Mouse (Mus musculus) myocyte (in vitro differentiated cells): Measurements from ENCODE around the gene Fut11. TPM values are rescaled to one million over a fixed set of nuclear protein-coding genes. Genes with fewer than 3 reads are reported as not detected.

Source experiments
- H3K27me3 ChIP-seq: one replicate; pipeline ENCODE4 v1.6.1; 2011; ENCODE audit not compliant: control insufficient read depth, insufficient read depth, insufficient read length
- H3K36me3 ChIP-seq: one replicate; pipeline ENCODE4 v1.6.1; 2011; ENCODE audit not compliant: control insufficient read depth, insufficient read depth
- H3K4me2 ChIP-seq: one replicate; pipeline ENCODE4 v1.6.1; 2011; ENCODE audit warnings: low read depth, control low read depth
- H3K4me3 ChIP-seq: one replicate; pipeline ENCODE4 v1.5.1; 2011; ENCODE audit warnings: mild to moderate bottlenecking, control low read depth, moderate library complexity
- H3K79me2 ChIP-seq: one replicate; pipeline ENCODE4 v1.6.1; 2011; ENCODE audit not compliant: control insufficient read depth, insufficient read depth
- H3ac ChIP-seq: one replicate; pipeline ENCODE4 v1.6.1; 2011; ENCODE audit not compliant: control insufficient read depth, insufficient read length
- CEBPB ChIP-seq: IDR thresholded peaks from 2 replicates; pipeline ENCODE4 v1.6.1; 2011; ENCODE audit warnings: mild to moderate bottlenecking, moderate library complexity; ENCODE audit not compliant: poor library complexity, insufficient read depth, severe bottlenecking
- E2F4 ChIP-seq: IDR thresholded peaks from one replicate; pipeline ENCODE4 v1.6.1; 2011; ENCODE audit warnings: mild to moderate bottlenecking, control low read depth, moderate library complexity; ENCODE audit not compliant: insufficient read depth
- MAX ChIP-seq: IDR thresholded peaks from one replicate; pipeline ENCODE4 v1.6.1; 2011; ENCODE audit warnings: low read depth, mild to moderate bottlenecking, control low read depth
- MYOD1 ChIP-seq, 3 experiments: IDR thresholded peaks; one replicate each; pipeline ENCODE4 v1.6.1; 2011; ENCODE audit warnings: control low read depth in 2 of 3, low read depth in 2 of 3, mild to moderate bottlenecking in 2 of 3, moderate library complexity in 1 of 3; ENCODE audit not compliant: insufficient read length in 2 of 3, control insufficient read depth in 1 of 3
- MYOG ChIP-seq, 3 experiments: IDR thresholded peaks; one replicate each; pipeline ENCODE4 v1.6.1; 2011; ENCODE audit warnings: control low read depth in 2 of 3, low read depth in 2 of 3, mild to moderate bottlenecking in 2 of 3; ENCODE audit not compliant: insufficient read length in 2 of 3, control insufficient read depth in 1 of 3, insufficient read depth in 1 of 3
- POLR2A ChIP-seq: IDR thresholded peaks from one replicate; pipeline ENCODE4 v1.6.1; 2011; ENCODE audit warnings: low read depth, mild to moderate bottlenecking, control low read depth, moderate library complexity; ENCODE audit not compliant: insufficient read length
- POLR2AphosphoS2 ChIP-seq: IDR thresholded peaks from one replicate; pipeline ENCODE4 v1.6.1; 2011; ENCODE audit warnings: low read depth, control low read depth; ENCODE audit not compliant: insufficient read length
- REST ChIP-seq: IDR thresholded peaks from one replicate; pipeline ENCODE4 v1.6.1; 2011; ENCODE audit warnings: mild to moderate bottlenecking, control low read depth, moderate library complexity; ENCODE audit not compliant: insufficient read depth, insufficient read length
- SRF ChIP-seq: IDR thresholded peaks from one replicate; pipeline ENCODE4 v1.6.1; 2011; ENCODE audit warnings: low read depth; ENCODE audit not compliant: control insufficient read depth, insufficient read length
- TCF12 ChIP-seq: IDR thresholded peaks from one replicate; pipeline ENCODE4 v1.6.1; 2011; ENCODE audit warnings: mild to moderate bottlenecking, control low read depth; ENCODE audit not compliant: poor library complexity, insufficient read depth, severe bottlenecking
- TCF3 ChIP-seq: IDR thresholded peaks from one replicate; pipeline ENCODE4 v1.6.1; 2011; ENCODE audit warnings: low read depth, control low read depth; ENCODE audit not compliant: insufficient read length
- USF1 ChIP-seq: IDR thresholded peaks from one replicate; pipeline ENCODE4 v1.6.1; 2011; ENCODE audit warnings: low read depth, mild to moderate bottlenecking, control low read depth, moderate library complexity
- polyA plus RNA-seq: library from polyadenylated mRNA; unstranded; fragments of >200 nt; fragmentation: generic; extraction: Trizol; gene quantifications from one replicate; pipeline ENCODE4 v1.2.1, GENCODE M21; 2012; ENCODE audit warnings: missing spikeins

The Fut11 gene
- polyA plus RNA-seq, 1 experiment: 7.2 TPM

DNA sequence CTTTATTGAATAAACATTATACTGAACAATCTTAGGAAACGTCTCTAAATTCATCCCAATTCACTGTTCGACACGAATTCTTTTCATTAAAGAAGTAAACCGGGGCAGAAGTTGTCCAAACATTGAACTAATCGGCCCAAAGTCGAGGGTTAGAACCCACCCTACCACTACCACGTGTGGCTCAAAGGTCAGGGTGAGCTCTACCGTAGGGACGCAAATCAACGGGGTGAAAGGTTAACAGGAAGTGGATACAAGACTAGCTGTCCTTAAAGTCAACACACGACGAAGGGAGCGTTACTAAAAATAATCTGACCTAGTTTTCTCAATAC is 21.1 kb upstream of the Fut11 start:
- Histone ChIP-seq H3K4me2 (peak overlapping the region; percentile 99), H3K79me2 (peaks cover 38% of the 10 kb centered on the region), H3K4me3 (peak overlapping the region; percentile 73), H3K27me3 (no peaks in the 10 kb centered on the region), H3K36me3 (peaks cover 27% of the 10 kb centered on the region), H3ac (peak overlapping the region; percentile 43)
- TF ChIP-seq REST (no peak), USF1 (peak; percentile 61), MAX (peak; percentile 32), TCF12 (no peak)

DNA sequence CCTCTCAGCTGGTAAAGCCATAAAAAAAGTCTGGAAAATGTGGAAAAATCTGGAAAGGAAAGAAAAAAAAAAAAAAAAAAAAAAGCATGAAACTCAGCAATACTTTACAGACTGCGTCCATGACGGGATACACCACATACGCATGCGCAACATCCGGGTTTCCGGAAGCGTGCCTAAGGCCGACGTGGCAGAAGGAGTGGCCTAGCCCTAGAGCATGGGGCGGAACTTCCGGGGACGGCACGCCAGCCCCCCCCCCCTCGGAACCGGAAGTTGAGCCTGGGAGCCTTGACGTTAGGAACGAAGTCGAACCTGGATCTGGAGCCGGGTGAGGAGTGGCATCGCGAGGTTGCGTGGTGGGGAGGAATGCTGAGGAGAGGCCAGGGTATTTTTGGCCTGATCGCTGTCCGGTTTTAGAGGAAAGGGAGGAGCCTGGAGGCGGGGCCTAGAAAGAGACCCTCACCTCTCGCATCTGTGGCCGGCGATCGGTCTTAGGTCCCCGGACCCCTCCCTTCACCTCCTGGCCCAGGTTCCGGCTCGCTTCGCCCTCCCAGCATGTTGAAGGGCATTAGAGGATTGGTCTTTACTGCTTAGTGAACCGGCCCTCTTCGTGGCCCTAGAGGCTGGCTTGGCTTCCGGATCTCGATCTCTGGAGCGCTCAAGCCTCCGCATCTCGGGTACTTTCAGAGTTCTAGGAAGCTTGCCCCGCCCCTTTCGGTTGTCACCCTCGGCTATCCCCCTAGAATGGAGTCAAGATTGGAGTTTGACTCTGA is 20.5 kb upstream of the Fut11 start, which contains the start of gene Sec24c:
TSS of gene Sec24c (plus strand) at position 245 of the 770 bp plus-strand sequence.
- peaks cover 31% of the 10 kb centered on the region for H3K36me3 ChIP-seq
- H3K79me2 ChIP-seq: peaks cover 38% of the 10 kb centered on the region
- peak within 1 kb of the TSS; percentile 73 for H3K4me3 ChIP-seq
- TF ChIP-seq POLR2AphosphoS2 (peak; percentile 89), POLR2A (peak; percentile 85), SRF (peak; percentile 46), MYOG (IDR thresholded peaks at IDR 0.05; ENCODE audit: control insufficient read depth in 1 of 3, insufficient read depth in 1 of 3, insufficient read length in 2 of 3, low read depth in 2 of 3) (no peak)
- H3K27me3 ChIP-seq: no peaks in the 10 kb centered on the region
- peak within 1 kb of the TSS; percentile 99 for H3K4me2 ChIP-seq
- peak within 1 kb of the TSS; percentile 43 for H3ac ChIP-seq

DNA sequence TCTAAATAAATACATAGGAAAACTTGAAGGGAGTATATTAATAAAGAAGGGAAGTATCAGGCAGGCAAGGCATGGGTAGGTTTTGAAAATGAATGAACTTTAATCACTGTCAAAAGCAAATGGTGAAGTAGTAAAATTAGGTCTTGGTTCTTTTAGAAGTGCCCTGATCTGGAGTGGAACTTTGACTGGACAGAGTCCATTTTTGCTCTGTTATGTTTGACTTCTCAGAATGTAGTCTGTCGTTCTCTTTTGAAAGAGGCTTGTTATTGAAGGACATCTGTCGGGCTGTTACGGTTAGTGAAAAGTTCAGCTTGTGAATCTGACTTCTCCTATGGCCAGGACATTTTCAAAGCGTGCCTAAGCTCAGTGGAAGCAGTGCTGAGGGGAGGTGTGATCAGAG is 16.9 kb upstream of the Fut11 start:
- H3K79me2 ChIP-seq: peaks cover 55% of the 10 kb centered on the region
- no peak overlapping the region for H3ac ChIP-seq
- peaks cover 62% of the 10 kb centered on the region for H3K36me3 ChIP-seq
- no peaks in the 10 kb centered on the region for H3K27me3 ChIP-seq
- no peak overlapping the region for H3K4me3 ChIP-seq
- no peak for TF ChIP-seq POLR2AphosphoS2
- no peak for TF ChIP-seq REST
- no peak for TF ChIP-seq SRF
- TF ChIP-seq E2F4: no peak
- no peak for TF ChIP-seq MYOG (IDR thresholded peaks at IDR 0.05; ENCODE audit: control insufficient read depth in 1 of 3, insufficient read depth in 1 of 3, insufficient read length in 2 of 3, low read depth in 2 of 3)
- no peak for TF ChIP-seq TCF3
- TF ChIP-seq MAX: no peak
- TF ChIP-seq CEBPB: no peak
- TF ChIP-seq MYOD1 (IDR thresholded peaks at IDR 0.05; ENCODE audit: control insufficient read depth in 1 of 3, insufficient read length in 2 of 3, low read depth in 2 of 3): no peak
- TF ChIP-seq TCF12: no peak
- TF ChIP-seq POLR2A: no peak
- no peak for TF ChIP-seq USF1
- H3K4me2 ChIP-seq: no peak overlapping the region

DNA sequence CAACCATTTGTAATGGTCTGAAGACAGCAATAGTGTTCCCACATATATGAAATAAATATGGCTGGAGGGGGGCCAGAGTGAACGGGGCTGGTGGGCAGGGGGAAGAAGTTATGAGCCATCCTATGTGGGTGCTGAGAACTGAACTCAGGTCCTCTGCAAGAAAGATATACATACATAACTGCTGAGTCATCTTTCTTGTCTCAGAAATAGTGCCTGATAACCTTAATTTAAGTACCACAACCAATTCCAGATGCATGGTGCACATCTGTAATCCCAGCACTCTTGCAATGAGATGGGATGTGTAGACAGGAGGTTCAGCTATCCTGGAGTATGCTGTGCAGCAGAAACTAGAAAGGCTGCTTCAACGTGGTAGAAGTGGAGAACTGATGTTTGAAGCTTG is 13.0 kb upstream of the Fut11 start:
- no peaks in the 10 kb centered on the region for H3K27me3 ChIP-seq
- TF ChIP-seq TCF12: no peak
- no peak for TF ChIP-seq MAX
- no peak for TF ChIP-seq POLR2AphosphoS2
- TF ChIP-seq MYOG (IDR thresholded peaks at IDR 0.05; ENCODE audit: control insufficient read depth in 1 of 3, insufficient read depth in 1 of 3, insufficient read length in 2 of 3, low read depth in 2 of 3): no peak
- TF ChIP-seq E2F4: no peak
- no peak for TF ChIP-seq CEBPB

DNA sequence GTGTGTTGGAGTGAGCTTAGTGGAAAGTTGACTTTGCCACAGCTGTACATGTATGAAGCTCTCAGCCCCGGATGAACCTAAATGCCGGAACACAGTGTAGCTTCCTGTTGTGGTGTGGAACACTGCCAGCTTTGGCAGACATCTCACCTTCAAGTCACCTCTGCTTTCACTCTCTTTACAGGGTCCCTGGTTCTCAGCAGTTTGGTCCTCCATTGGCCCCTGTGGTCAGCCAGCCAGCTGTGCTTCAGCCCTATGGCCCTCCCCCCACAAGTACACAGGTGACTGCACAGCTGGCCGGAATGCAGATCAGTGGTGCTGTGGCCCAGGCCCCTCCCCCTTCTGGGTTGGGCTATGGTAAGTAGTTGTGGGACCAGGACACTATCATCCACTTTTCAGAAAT is 12.3 kb upstream of the Fut11 start:
- no peak overlapping the region for H3ac ChIP-seq
- H3K79me2 ChIP-seq: peaks cover 27% of the 10 kb centered on the region
- no peak overlapping the region for H3K4me2 ChIP-seq
- peaks cover 81% of the 10 kb centered on the region for H3K36me3 ChIP-seq
- H3K4me3 ChIP-seq: no peak overlapping the region
- no peaks in the 10 kb centered on the region for H3K27me3 ChIP-seq
- TF ChIP-seq MYOD1 (IDR thresholded peaks at IDR 0.05; ENCODE audit: control insufficient read depth in 1 of 3, insufficient read length in 2 of 3, low read depth in 2 of 3) (peak in 1 of 3 experiments; percentile 8), SRF (no peak), REST (no peak), MYOG (IDR thresholded peaks at IDR 0.05; ENCODE audit: control insufficient read depth in 1 of 3, insufficient read depth in 1 of 3, insufficient read length in 2 of 3, low read depth in 2 of 3) (peak in 1 of 3 experiments; percentile 16), TCF3 (no peak), POLR2AphosphoS2 (no peak), E2F4 (no peak)

More for the DNA sequence above, 13.0 kb upstream of the Fut11 start:
- Histone ChIP-seq H3K4me3 (no peak overlapping the region), H3ac (no peak overlapping the region), H3K4me2 (no peak overlapping the region), H3K36me3 (peaks cover 81% of the 10 kb centered on the region), H3K79me2 (peaks cover 33% of the 10 kb centered on the region)
